Mouse (Mus musculus) midbrain, postnatal 0 days (tissue): ENCODE data around the gene Atp6v0a1. TPM values are rescaled to one million over a fixed set of nuclear protein-coding genes. Genes with fewer than 3 reads are reported as not detected.

Source experiments
- ATAC-seq: fragments of 200-750 bp; cut with Nextera tagmentation; 2 replicates; pipeline ENCODE4 v1.8.0; 2017; ENCODE audit warnings: moderate number of reproducible peaks, mild to moderate bottlenecking, moderate TSS enrichment, moderate library complexity; ENCODE audit not compliant: low FRiP score
- DNase-seq: peaks from one replicate; pipeline ENCODE4 v3.0.0-alpha.2; 2015; ENCODE audit warnings: low spot score
- H3K27ac ChIP-seq: fragments of 300-500 bp; sonication (generic); 2 replicates; pipeline ENCODE4 v1.5.1; 2014; ENCODE audit warnings: low read depth, mild to moderate bottlenecking, low read length, mixed read lengths
- H3K27me3 ChIP-seq: fragments of 300-500 bp; sonication (generic); 2 replicates; pipeline ENCODE4 v1.6.1; 2014; ENCODE audit warnings: low read length, control low read depth, mixed read lengths; ENCODE audit not compliant: insufficient read depth
- H3K36me3 ChIP-seq: fragments of 300-500 bp; sonication (generic); 2 replicates; pipeline ENCODE4 v1.6.1; 2014; ENCODE audit warnings: low read length, control low read depth, mixed read lengths; ENCODE audit not compliant: insufficient read depth
- H3K4me1 ChIP-seq: fragments of 300-500 bp; sonication (generic); 2 replicates; pipeline ENCODE4 v1.6.1; 2014; ENCODE audit warnings: mild to moderate bottlenecking, control low read depth, antibody characterized with exemption, low read length, mixed read lengths; ENCODE audit not compliant: insufficient read depth
- H3K4me2 ChIP-seq: fragments of 300-500 bp; sonication (generic); 2 replicates; pipeline ENCODE4 v1.6.1; 2014; ENCODE audit warnings: low read depth, mild to moderate bottlenecking, low read length, mixed read lengths; ENCODE audit not compliant: poor library complexity, severe bottlenecking
- H3K4me3 ChIP-seq: fragments of 300-500 bp; sonication (generic); 2 replicates; pipeline ENCODE4 v1.5.1; 2014; ENCODE audit warnings: low read depth, mild to moderate bottlenecking, low read length, moderate library complexity
- H3K9ac ChIP-seq: fragments of 300-500 bp; sonication (generic); replicated peaks from 2 replicates; pipeline ENCODE4 v1.6.1; 2014; ENCODE audit warnings: mild to moderate bottlenecking, low read length, moderate library complexity, mixed read lengths; ENCODE audit not compliant: poor library complexity, severe bottlenecking
- H3K9me3 ChIP-seq: fragments of 300-500 bp; sonication (generic); 2 replicates; pipeline ENCODE4 v1.6.1; 2016; ENCODE audit warnings: low read length, control low read depth
- CTCF ChIP-seq: IDR thresholded peaks from 2 replicates; pipeline ENCODE4 v1.5.1; 2016; ENCODE audit warnings: antibody characterized with exemption, mild to moderate bottlenecking
- WGBS: fragments of 180-500 bp; shearing (Covaris S2); extraction: QIAGEN DNeasy Blood & Tissue Kit; methylation state at CpG from one replicate; pipeline ENCODE4 v1.1.7; 2014; 5-methylcytosine and 5-hydroxymethylcytosine counted together
- polyA plus RNA-seq: library from polyadenylated mRNA; unstranded; fragments of >200 nt; fragmentation: Nextera tagmentation; extraction: Ambion mirVana; gene quantifications from 2 replicates; pipeline ENCODE4 v1.2.1, GENCODE M21; 2015
- total RNA-seq: library from RNA; depleted of rRNA; stranded (reverse); fragments of >200 nt; gene quantifications from 2 replicates; pipeline ENCODE4 v1.2.3, GENCODE M21; 2014

Gene Atp6v0a1
- total and polyA plus RNA-seq, 2 experiments from 2014 or later: 204 to 242 TPM

DNA sequence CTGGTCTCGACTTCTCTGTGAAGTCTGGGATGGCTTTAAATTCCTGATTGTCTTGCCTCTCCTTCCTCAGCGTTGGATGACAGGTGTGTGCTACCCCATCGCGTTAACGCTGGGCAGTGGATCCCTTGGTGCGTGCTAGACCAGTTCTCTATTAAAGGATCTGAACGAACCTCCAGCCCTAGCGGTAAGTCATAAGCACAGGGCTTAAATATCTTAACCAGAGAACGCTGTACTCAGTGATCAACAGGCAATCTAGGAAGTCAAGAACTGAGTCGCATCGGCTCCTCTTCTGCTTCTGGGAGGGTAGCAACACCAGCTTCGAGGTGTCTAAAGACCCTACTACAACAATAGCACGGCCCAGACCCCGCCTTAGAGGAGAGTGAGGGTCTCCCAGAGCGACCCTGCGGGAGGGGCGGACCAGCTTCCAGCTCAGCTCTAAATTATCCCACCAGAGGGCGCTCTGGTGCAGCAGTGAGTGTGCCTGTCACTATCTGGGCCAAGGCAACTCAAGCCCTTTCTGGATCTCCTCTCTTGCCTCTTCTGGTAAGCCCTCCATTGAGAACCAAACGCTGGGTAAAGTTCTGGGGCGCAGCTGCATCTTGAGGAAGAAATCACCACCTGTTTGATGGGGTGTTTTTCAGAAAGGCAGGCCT is 26.0 kb upstream of the Atp6v0a1 start:
- H3K4me1 ChIP-seq: no peaks in the 10 kb centered on the region
- ATAC-seq (peak; percentile 52; the same call in 1 of the 2 replicates), DNase-seq (peak; percentile 88)
- H3K27ac ChIP-seq: no peak overlapping the region
- no peaks in the 10 kb centered on the region for H3K9me3 ChIP-seq
- 2% methylated on average over 20 of the region's 20 CpGs for WGBS
- no peaks in the 10 kb centered on the region for H3K27me3 ChIP-seq
- peak; percentile 89 for TF ChIP-seq CTCF
- H3K36me3 ChIP-seq: no peaks in the 10 kb centered on the region
- H3K4me3 ChIP-seq: peak overlapping the region; percentile 26
- H3K9ac ChIP-seq: no peak overlapping the region
- peak overlapping the region; percentile 49 for H3K4me2 ChIP-seq

DNA sequence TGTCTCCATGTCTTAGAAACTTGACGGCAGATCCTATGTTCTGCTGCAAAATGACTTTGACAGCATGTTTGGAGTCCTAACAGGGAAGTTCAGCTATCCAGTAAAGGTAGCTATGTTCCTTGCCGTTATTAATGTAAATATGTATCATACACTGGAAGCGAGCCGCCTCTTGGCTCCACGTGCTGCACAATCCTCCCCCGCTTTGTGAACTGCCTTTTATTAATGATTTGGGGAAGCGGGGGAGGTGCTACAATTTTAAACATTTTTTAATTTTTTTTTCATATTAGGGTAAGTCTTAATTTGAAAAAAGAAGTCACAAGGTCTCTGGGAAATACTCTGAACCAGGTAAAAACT is 25.5 kb upstream of the Atp6v0a1 start:
- Histone ChIP-seq H3K36me3 (no peaks in the 10 kb centered on the region), H3K9ac (no peak overlapping the region), H3K27me3 (no peaks in the 10 kb centered on the region), H3K4me3 (no peak overlapping the region), H3K9me3 (no peaks in the 10 kb centered on the region), H3K4me1 (no peaks in the 10 kb centered on the region), H3K4me2 (no peak overlapping the region), H3K27ac (no peak overlapping the region)
- no peak for TF ChIP-seq CTCF
- WGBS: 78% methylated on average over 7 of the region's 7 CpGs
- ATAC-seq (no peak), DNase-seq (no peak)

DNA sequence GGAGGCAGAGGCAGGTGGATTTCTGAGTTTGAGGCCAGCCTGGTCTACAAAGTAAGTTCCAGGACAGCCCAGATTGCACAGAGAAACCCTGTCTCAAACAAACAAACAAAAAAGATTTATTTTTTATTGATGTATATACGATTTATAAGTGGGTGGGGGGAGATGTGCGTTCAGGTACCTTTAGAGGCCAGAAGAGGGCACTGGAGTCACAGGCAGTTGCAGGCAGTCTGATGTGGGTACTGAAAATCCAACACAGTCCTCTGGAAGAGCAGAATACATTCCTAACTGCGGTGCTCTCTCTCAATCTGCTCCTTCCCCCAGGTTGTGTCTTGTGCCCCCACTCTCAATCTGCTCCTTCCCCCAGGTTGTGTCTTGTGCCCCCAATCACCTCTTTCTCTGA is 23.6 kb upstream of the Atp6v0a1 start:
- Histone ChIP-seq H3K9ac (no peak overlapping the region), H3K4me3 (no peak overlapping the region), H3K4me1 (no peaks in the 10 kb centered on the region), H3K9me3 (no peaks in the 10 kb centered on the region), H3K4me2 (no peak overlapping the region), H3K27ac (no peak overlapping the region), H3K36me3 (no peaks in the 10 kb centered on the region), H3K27me3 (no peaks in the 10 kb centered on the region)
- WGBS: 57% methylated on average over 3 of the region's 3 CpGs
- no peak; the same call in 1 of the 2 replicates for TF ChIP-seq CTCF
- DNase-seq (no peak), ATAC-seq (no peak)

GRCm38 (mm10) chr11:100988674-100989073 is 20.6 kb upstream of the Atp6v0a1 start:
- H3K9me3 ChIP-seq: no peaks in the 10 kb centered on the region
- no peak overlapping the region for H3K9ac ChIP-seq

GRCm38 (mm10) chr11:100989666-100990065 is 19.6 kb upstream of the Atp6v0a1 start:
- H3K4me1 ChIP-seq: no peaks in the 10 kb centered on the region
- no peak for TF ChIP-seq CTCF
- ATAC-seq: no peak
- H3K4me3 ChIP-seq: no peak overlapping the region
- no peaks in the 10 kb centered on the region for H3K27me3 ChIP-seq
- H3K9me3 ChIP-seq: no peaks in the 10 kb centered on the region
- 63% methylated on average over 2 of the region's 2 CpGs for WGBS
- H3K36me3 ChIP-seq: no peaks in the 10 kb centered on the region
- H3K9ac ChIP-seq: no peak overlapping the region
- no peak overlapping the region for H3K4me2 ChIP-seq
- H3K27ac ChIP-seq: no peak overlapping the region
- DNase-seq: no peak

More at GRCm38 (mm10) chr11:100988674-100989073, 20.6 kb upstream of the Atp6v0a1 start:
- Histone ChIP-seq H3K27ac (no peak overlapping the region), H3K27me3 (no peaks in the 10 kb centered on the region), H3K4me3 (no peak overlapping the region), H3K36me3 (no peaks in the 10 kb centered on the region), H3K4me2 (no peak overlapping the region), H3K4me1 (no peaks in the 10 kb centered on the region)
- no peak for ATAC-seq
- no peak for TF ChIP-seq CTCF
- DNase-seq: no peak
- WGBS: 83% methylated on average over 3 of the region's 3 CpGs

GRCm38 (mm10) chr11:100991027-100991534 is 18.2 kb upstream of the Atp6v0a1 start:
- peak; percentile 24 for DNase-seq
- Histone ChIP-seq H3K9me3 (no peaks in the 10 kb centered on the region), H3K27me3 (no peaks in the 10 kb centered on the region), H3K27ac (no peak overlapping the region), H3K4me3 (no peak overlapping the region), H3K36me3 (no peaks in the 10 kb centered on the region), H3K9ac (no peak overlapping the region), H3K4me2 (no peak overlapping the region), H3K4me1 (no peaks in the 10 kb centered on the region)
- WGBS: 15% methylated on average over 6 of the region's 6 CpGs
- no peak for TF ChIP-seq CTCF
- ATAC-seq: no peak
